Mouse (Mus musculus) megakaryocyte, embryonic 14.5 days (primary cell): ENCODE data around the gene Tmem161b. TPM values are rescaled to one million over a fixed set of nuclear protein-coding genes. Genes with fewer than 3 reads are reported as not detected.
"Not testable (repeated sequence)": the region's sequence is repeated elsewhere in the genome, so short reads cannot be mapped to it uniquely, and the experiment has no call there.

Source experiments
- H3K27me3 ChIP-seq: replicated peaks from 2 replicates; pipeline ENCODE3; 2012; ENCODE audit warnings: inconsistent platforms
- H3K36me3 ChIP-seq: replicated peaks from 2 replicates; pipeline ENCODE3; 2012; ENCODE audit warnings: low read length, inconsistent platforms, mixed read lengths
- H3K4me1 ChIP-seq: 2 replicates; pipeline ENCODE4 v1.6.1; 2012; ENCODE audit warnings: inconsistent platforms
- H3K4me3 ChIP-seq: replicated peaks from 2 replicates; pipeline ENCODE3; 2012; ENCODE audit warnings: moderate library complexity, mild to moderate bottlenecking, inconsistent platforms
- H3K9me3 ChIP-seq: 2 replicates; pipeline ENCODE4 v1.6.1; 2012; ENCODE audit warnings: inconsistent platforms
- FLI1 ChIP-seq: IDR thresholded peaks from 2 replicates; pipeline ENCODE4 v1.6.1; 2012; ENCODE audit warnings: low read length, inconsistent platforms, mixed read lengths
- GATA1 ChIP-seq: IDR thresholded peaks from 3 replicates; pipeline ENCODE4 v1.6.1; 2012; ENCODE audit warnings: mixed read lengths, low read length, inconsistent platforms, borderline replicate concordance
- polyA plus RNA-seq: library from polyadenylated mRNA; stranded (reverse); fragments of >175 nt; gene quantifications from 2 replicates; pipeline ENCODE4 v1.2.3, GENCODE M21; 2012; ENCODE audit warnings: low replicate concordance; ENCODE audit not compliant: insufficient read depth

The Tmem161b gene
- polyA plus RNA-seq: 0.45 TPM in 1 of 2 replicates, not detected in the other

- Histone ChIP-seq H3K4me3 (peak within 1 kb of the TSS; percentile 97), H3K36me3 (no peaks in the 10 kb centered on the region), H3K9me3 (no peaks in the 10 kb centered on the region), H3K27me3 (no peaks in the 10 kb centered on the region), H3K4me1 (peaks cover 17% of the 10 kb centered on the region; the same call in 1 of the 2 replicates)
- peak; percentile 81; the same call in 1 of the 2 replicates for TF ChIP-seq FLI1
- no peak for TF ChIP-seq GATA1
Observed at GRCm38 (mm10) chr13:84221820-84222681, at the start of gene Tmem161b. Gene Tmem161b (plus strand): TSS chr13:84222296.

GRCm38 (mm10) chr13:84185835-84186234, 36.3 kb upstream of the Tmem161b start:
- H3K36me3 ChIP-seq, H3K27me3 ChIP-seq, H3K4me1 ChIP-seq, H3K9me3 ChIP-seq, H3K4me3 ChIP-seq: not testable (repeated sequence)

GRCm38 (mm10) chr13:84192723-84193122, 29.4 kb upstream of the Tmem161b start:
- TF ChIP-seq GATA1 (no peak), FLI1 (no peak)
- Histone ChIP-seq H3K4me1 (no peaks in the 10 kb centered on the region), H3K36me3 (no peaks in the 10 kb centered on the region)

GRCm38 (mm10) chr13:84222682-84222992, 541 bp downstream of the Tmem161b start:
- Histone ChIP-seq H3K27me3 (no peaks in the 10 kb centered on the region), H3K9me3 (no peaks in the 10 kb centered on the region), H3K4me3 (peak overlapping the region; percentile 97), H3K4me1 (peaks cover 21% of the 10 kb centered on the region; the same call in 1 of the 2 replicates), H3K36me3 (peaks cover under 1% of the 10 kb centered on the region)
- TF ChIP-seq FLI1 (no peak), GATA1 (no peak)

More at GRCm38 (mm10) chr13:84192723-84193122, 29.4 kb upstream of the Tmem161b start:
- Histone ChIP-seq H3K9me3 (no peaks in the 10 kb centered on the region), H3K4me3 (no peak overlapping the region), H3K27me3 (no peaks in the 10 kb centered on the region)

- Histone ChIP-seq H3K4me1 (peaks cover 23% of the 10 kb centered on the region; the same call in 1 of the 2 replicates), H3K4me3 (peak overlapping the region; percentile 97), H3K9me3 (no peaks in the 10 kb centered on the region), H3K27me3 (no peaks in the 10 kb centered on the region), H3K36me3 (peaks cover 4% of the 10 kb centered on the region)
- TF ChIP-seq FLI1 (no peak), GATA1 (no peak)
Observed at GRCm38 (mm10) chr13:84223018-84223417, 922 bp downstream of the Tmem161b start.

GRCm38 (mm10) chr13:84234019-84234418, 11.9 kb downstream of the Tmem161b start:
- H3K27me3 ChIP-seq: no peaks in the 10 kb centered on the region
- peaks cover 11% of the 10 kb centered on the region for H3K4me1 ChIP-seq
- H3K9me3 ChIP-seq: peaks cover 8% of the 10 kb centered on the region
- no peak for TF ChIP-seq GATA1
- TF ChIP-seq FLI1: no peak
- H3K36me3 ChIP-seq: peaks cover 19% of the 10 kb centered on the region
- no peak overlapping the region for H3K4me3 ChIP-seq

GRCm38 (mm10) chr13:84236768-84237167, 14.7 kb downstream of the Tmem161b start:
- H3K36me3 ChIP-seq: peaks cover 17% of the 10 kb centered on the region
- TF ChIP-seq GATA1 (no peak), FLI1 (no peak)
- H3K4me3 ChIP-seq: no peak overlapping the region
- no peaks in the 10 kb centered on the region for H3K27me3 ChIP-seq
- H3K9me3 ChIP-seq: peaks cover 8% of the 10 kb centered on the region
- H3K4me1 ChIP-seq: 0 out of 2 replicates have a peak, but pooled peaks cover under 1% of the 10 kb centered on the region

GRCm38 (mm10) chr13:84238184-84238583, 16.1 kb downstream of the Tmem161b start:
- TF ChIP-seq GATA1 (no peak), FLI1 (no peak)
- H3K4me3 ChIP-seq: no peak overlapping the region
- H3K27me3 ChIP-seq: no peaks in the 10 kb centered on the region
- H3K4me1 ChIP-seq: peaks cover 6% of the 10 kb centered on the region; the same call in 1 of the 2 replicates
- peaks cover 19% of the 10 kb centered on the region for H3K36me3 ChIP-seq
- H3K9me3 ChIP-seq: peaks cover 8% of the 10 kb centered on the region

GRCm38 (mm10) chr13:84248065-84248464, 26.0 kb downstream of the Tmem161b start:
- TF ChIP-seq GATA1 (no peak), FLI1 (no peak)
- peaks cover 5% of the 10 kb centered on the region for H3K36me3 ChIP-seq
- H3K9me3 ChIP-seq: no peaks in the 10 kb centered on the region
- no peaks in the 10 kb centered on the region for H3K27me3 ChIP-seq
- peaks cover 3% of the 10 kb centered on the region; the same call in 1 of the 2 replicates for H3K4me1 ChIP-seq
- H3K4me3 ChIP-seq: no peak overlapping the region

- TF ChIP-seq FLI1: no peak
- no peak for TF ChIP-seq GATA1
- Histone ChIP-seq H3K27me3 (no peaks in the 10 kb centered on the region), H3K4me1 (peaks cover 3% of the 10 kb centered on the region; the same call in 1 of the 2 replicates), H3K36me3 (peaks cover 13% of the 10 kb centered on the region), H3K4me3 (no peak overlapping the region), H3K9me3 (no peaks in the 10 kb centered on the region)
Observed at GRCm38 (mm10) chr13:84251295-84251694, 29.2 kb downstream of the Tmem161b start.
